Mouse (Mus musculus) cerebellum, postnatal 36 days (tissue): ENCODE data around the gene Gm5737.

ENCODE experiments used
- DNase-seq, 2 experiments: peaks; one replicate each; pipeline ENCODE4 v3.0.0; 2021 to 2022; ENCODE audit warnings: mixed read lengths in 2 of 2

The Gm5737 gene

DNA sequence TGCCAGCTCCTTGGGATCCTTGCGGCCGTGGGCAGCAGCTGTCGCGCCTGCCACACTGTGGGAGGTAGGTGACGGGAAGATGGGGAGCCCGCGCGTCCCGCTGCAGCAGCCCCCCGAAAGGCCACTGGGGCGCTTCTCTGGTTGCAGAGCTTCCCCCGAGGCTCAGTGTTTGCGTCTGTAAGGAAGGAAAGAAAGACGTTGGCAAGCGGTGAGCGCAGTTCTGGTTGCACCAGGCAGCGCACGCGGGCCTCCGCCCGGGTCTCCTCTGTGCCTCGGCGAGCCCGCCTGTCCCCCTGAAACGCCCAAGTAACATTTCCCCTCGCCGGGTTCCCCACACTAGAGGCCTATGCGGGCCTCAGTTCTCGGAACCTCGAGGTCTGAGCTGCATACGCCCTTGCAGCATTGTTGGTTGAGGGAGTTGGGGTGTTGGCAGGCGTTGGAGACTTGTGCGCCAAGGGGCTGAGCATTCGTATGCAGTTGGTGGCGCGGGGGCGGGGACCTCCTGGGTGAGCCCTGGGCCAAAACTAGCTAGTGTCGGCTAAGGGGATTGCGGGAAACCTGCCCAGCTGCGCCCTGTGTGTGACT, 31.0 kb downstream of the Gm5737 start:
- peak; percentile 84 to 87 for DNase-seq

DNA sequence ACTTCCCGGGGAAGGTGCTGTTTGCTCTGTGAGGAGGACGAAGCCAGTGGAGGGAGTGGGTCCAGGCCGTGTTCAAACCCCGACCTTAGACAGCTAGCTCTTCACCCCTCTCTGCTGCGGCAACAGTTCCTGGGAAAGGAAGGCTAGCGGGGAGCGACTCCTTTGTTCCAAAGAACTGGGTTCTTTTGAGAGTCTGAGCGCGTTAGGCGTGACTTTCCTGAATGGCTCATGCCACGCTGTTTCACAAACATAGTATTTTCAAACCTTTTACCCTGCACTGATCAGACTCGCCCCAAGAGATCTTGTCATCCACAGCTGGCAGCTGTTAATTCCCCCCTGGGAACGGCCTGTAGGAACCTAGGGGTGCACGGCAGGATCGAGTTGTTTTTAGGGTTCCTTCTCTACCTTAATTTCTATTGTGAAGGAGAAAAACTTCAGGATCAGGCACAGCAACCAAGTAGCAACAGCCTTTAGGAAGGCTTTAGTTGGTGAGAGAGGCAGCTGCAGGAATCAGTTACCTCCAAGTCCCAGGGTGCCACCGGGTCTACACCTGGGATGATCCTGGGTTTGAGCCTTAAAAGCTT, 31.8 kb downstream of the Gm5737 start:
- no peak for DNase-seq

DNA sequence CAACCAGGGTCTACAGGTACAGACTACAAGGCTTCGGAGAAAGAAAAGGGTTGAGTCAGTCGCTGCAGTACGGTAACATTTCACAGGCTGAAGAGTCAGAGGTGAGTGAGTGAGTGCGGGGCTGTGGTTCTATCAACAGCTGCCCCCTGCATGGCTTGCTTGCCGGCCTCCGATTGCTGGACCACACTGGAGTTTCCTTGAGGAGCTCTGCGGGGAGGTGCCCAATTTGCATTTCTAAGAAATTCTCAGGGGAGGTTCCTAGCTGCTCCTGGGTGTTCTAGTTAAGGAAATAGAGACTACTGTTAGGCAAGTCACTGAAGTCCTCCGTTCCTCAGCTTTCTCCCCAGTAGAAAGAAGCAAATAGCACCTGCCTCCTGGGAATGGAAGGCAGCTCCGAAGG, 32.5 kb downstream of the Gm5737 start:
- DNase-seq, result no peak

DNA sequence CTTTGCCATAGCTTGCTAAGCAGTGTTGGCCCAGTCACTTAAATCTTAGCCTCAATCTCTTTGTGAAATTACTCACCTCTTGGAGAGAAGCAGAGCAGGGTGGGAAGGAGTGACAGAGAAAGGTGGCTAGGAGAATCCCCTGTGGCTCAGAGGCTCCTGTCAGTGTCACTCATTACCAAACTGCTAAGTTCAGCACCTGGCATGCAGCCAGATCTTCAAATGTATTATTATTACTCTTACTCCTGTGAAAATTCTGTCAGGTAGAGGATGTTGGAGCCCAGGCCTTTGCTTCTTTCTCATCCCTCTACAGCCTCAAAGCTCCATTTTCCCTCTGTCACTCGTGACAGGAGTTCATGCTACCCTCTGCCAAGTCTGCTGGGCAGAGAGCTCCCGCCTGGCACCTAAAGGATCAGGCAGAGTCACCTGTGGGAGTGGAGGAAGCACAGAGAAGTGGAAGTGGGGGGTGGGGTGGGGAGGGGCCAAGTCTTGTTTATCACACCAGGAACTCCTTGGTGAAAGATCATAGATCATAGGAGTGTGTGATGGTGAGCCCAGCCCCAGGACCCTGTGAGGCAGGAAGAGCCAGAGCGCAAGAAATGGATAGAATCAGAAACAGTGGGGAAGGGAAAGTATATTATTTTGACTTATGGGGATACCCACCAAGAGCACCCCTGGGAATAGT, 36.8 kb downstream of the Gm5737 start:
- peak in 1 of 2 experiments; percentile 42 for DNase-seq

DNA sequence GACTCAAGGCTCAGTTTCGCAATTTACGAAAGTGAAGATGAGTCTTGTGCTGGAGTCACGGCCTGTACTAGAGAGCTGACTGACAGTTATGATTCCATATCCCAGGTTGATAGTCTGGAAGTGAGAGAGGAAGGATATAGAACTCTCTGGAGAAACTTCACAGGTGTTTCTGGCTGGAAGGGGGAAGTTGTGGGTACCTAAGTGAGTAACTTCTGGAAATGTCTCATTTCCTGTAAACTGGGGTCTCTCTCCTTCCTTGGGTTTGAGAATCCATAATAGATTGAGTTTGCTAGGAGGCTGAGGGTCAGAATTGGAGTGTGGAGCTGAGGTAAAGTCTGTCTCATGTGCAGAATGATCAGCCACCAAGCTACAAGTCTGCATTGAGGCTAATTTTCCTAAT, 38.0 kb downstream of the Gm5737 start:
- no peak for DNase-seq

DNA sequence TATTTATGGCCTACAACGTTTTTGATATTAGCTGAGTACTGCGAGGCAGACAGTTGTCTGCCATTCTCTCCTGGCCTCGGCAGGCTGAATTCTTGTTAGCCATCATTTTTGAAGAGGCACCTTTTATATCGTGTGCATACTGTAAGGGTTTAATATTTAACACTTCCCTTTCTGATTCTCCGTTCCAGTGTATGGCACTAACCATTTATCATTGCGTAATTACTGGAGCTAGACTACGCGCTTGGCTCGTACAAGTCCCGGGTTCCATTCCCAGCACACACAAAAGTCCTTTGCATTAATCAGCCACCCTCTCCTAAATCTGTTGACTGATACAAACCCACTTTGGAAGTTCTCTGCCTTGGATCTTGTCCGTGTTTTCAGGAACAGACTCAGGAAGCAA, 47.7 kb downstream of the Gm5737 start:
- DNase-seq, result no peak

DNA sequence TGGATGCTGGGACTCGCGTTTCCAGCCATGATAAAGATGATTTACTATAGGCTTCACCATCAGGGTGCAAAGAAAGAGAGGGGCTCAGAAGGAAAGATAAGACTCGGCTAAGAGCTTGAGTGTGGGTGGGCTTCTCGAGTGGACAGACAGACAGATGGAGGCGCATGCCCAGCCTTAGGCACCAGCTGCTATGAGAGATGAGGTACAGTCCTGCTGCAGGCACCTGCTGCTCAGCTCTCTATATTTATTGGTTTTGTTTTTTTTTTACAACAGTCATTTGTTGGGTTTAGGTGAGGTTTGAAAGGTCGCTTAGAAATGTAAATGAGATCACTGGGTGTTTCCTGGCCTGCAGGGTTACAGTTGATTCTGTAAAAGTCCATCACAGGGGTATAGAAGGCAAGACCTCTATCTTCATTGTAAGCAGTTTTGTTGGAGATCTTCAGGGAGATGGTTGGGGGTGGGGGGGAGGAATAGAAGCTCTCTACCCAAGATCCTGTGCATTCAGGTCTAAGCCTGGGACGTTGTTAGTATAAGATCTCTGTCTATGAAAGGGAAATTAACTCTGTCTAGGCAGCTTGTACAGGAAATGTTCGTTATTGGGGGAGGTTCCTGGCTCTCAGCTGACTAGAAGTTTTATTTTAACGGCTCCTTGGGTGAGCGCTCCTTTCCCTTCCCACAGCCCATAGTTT, 48.8 kb downstream of the Gm5737 start:
- DNase-seq, result no peak

DNA sequence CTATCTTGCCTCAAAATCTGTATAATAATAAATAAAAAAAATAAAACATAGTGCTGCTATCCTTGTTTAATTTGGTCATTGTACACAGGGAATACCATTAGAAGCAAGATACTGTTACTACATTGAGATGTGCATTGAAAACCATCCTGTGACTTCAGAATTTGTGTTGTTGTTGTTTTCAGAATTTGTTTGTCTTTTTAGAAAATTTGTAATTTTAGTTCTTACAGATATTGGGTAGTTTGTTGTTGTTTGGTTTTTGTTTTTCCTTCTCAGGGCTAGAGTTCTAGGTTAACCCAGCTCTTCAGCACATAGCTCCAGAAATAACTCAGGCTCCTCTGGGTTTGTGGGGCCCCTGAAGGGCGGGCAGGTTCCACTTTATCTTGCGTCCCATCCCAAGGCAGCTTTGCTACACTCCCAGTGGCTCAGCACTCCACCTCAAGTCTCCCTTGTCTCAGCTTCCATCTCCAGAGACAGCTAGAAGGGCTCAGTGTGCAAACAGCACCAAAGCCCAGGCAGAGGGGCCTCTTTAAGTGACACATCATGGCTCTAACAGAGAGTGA, 49.4 kb downstream of the Gm5737 start:
- no peak for DNase-seq

DNA sequence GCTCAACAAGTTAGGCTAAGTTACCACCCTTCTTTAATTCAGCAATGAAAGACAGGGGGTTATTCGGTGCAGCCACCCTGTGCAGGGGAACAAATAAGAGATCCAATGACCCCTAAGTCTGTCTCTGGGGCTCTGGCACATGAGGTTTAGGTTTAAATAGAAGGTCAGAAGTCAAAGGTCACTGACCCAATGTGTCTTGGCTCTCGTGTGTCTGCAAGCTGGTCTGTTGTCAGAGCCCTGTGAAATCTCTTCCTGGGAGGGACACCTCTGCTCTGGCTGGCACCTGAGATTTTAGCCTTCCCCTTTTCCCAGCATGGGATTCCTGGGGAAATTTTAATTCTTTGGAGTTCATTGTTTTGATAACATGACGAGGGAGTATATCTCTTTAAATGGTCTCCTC, 50.0 kb downstream of the Gm5737 start:
- no peak for DNase-seq

DNA sequence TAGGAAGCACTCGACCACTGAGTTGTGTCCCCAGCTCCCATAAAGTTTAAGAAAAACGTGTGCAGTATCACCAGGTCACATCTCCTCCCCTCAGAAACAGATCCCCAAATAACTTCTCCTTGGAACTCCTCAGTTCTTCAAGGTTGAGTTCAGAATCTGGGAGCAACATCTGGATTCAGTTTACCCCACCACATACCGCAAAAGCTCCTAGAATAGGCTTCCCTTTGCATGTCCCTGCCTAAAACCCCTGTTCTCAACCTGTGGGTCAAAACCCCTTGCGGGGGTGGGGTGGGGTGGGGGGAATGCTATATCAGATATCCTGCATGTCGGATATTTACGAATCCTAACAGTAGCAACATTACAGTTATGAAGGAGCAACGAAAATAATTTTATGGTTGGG, 50.5 kb downstream of the Gm5737 start:
- no peak for DNase-seq

DNA sequence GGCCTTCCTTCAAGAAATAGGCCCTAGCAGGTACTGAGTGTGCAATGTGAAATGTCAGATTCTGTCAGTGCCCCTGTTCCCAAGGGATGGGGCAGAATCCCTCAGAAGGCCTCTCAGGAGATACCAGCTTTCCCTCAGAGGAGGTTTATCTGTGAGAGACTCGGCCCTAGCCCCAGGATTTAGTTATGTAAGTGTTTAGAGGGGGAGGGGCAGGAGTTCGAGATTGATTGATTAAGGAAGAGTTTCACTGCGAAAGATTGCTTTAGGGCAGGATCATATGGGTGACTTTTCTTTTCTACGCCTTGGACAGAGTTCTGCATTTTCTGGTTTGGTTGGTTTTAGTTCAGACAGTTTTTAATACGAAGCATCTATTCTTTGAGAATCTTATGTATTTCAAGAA, 51.3 kb downstream of the Gm5737 start:
- no peak for DNase-seq

DNA sequence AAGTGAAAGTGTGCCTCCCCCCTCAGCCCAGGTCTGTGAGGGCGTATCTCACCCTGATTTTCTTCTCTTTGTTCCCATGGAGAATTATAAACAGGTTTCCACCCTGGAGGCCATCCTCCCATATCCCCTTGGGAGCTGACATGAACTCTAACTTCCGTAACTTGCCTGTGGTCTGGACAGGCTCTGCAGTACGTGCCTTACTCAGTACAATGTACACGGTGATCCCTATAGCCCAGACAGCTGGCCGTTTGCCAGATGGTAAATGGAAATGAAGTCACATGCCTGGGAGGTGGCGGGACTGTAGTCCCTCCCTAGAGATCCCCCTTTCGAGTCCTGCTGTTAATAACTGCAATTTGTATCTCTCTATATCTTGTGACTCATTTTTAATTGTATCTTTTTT, 52.9 kb downstream of the Gm5737 start:
- no peak for DNase-seq

DNA sequence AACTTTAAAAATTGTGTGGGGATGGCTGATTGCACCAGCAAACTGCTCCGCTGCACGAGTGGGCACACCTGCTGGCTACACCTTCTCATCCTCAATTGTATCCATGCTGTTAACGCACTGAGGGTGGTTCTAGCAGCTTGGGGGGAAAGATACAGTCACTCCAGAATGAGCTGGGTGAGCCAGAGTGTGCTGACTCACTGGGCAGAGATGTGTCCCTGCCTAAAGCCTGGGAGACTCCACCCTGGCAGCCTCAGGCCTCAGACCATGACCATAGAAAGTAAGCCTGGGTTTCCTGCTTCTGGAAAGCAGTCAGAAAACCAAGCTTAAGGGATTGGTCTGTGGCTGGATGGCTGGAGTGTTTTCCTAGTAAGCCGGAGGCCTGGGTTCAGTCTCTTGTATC, 53.7 kb downstream of the Gm5737 start:
- no peak for DNase-seq

DNA sequence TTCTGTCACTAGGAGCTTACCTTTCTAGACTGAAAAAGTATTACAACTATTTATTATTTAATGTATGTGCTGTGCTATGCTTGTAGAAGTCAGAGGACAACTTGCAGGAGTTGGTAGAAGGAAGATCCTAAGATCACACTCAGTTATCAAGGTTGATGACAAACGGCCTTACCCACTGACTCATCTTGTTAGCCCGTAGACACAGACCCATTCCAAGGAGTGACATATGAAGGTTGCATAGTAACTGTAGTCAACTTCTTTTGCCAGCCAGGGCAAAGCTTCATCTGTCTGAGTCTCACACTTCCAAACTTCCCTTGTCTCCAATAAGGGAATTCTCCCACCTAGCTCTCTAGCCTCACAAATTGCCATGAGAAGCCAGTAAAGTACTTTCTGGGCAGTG, 54.5 kb downstream of the Gm5737 start:
- no peak for DNase-seq

DNA sequence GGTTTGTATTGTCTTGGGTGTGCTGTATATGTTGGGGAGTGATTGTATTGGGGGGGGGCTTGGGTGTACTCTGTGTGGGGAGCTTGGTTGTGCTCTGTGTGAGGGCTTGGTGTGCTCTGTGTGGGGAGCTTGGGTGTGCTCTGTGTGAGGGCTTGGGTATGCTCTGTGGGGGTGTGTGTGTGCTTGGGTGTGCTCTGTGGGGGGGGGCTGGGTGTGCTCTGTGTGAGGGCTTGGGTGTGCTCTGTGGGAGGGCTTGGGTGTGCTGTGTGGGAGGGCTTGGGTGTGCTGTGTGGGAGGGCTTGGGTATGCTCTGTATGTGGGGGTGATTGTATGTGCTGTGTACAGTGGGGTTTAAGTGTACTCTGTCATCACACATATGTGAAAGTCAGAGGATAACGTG, 55.6 kb downstream of the Gm5737 start:
- DNase-seq, result no peak

DNA sequence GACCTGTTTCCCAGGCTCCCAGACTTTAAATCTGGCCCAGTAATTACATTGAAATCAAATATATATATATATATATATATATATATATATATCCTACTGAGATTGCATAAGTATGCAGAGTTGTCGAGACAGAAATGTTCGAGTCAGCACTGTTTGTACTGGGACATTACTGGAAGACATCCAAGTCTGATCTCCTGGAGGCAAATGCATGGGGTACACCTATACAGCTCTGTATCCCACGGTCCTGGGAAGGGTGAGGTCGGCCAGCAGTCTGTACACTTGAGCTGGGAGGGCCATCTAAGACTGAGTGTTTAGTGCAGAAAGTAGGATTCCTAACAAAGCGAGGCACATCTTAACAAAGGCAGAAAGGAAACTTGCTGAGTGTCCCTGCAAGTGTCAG, 57.7 kb downstream of the Gm5737 start:
- peak in 1 of 2 experiments; percentile 20 for DNase-seq

DNA sequence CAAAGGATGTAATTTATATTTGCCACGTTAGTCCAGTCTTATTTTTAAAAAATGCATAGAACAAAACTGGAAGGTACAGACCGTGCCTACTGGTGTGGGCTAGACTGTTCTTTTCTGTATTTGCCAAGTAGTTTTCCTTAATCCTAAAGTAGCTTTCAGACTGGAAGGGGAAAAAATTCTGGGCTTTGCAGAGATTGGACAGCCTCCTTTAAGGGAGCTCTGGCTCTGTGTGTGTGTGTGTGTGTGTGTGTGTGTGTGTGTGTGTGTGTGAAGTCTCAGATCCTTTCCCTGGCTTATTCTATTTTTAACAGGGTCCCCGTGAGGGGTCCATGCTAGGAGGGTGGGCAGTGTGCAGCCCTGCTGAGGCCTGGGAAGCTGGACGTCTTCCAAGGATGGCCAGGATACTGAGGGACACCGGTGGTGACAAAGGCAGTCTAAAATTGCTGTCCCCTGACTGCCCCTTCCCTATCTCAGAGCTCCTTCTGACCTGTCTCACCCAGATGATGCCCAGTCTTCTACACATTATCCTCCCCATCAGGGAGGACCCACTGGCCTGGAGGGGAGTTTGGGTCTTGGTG, 58.4 kb downstream of the Gm5737 start:
- DNase-seq, result no peak

DNA sequence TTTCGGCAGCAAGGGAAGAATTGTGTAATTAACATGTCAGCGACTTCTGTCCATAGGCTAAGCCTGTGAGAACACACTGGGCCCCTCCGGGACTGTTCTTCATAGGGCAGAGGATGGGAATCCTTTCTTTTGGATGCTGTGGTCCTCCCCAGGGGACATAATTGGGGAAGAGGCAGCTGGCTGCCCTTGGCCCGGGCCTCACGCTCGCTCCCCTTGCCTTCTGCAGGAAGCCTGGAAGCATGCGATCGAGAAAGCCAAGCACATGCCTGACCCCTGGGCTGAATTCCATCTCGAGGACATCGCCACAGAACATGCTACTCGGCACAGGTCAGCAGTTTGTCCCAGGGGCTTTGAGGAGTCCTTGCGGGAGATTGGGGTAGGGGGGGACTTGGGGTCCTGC, 60.9 kb downstream of the Gm5737 start:
- DNase-seq, result no peak

DNA sequence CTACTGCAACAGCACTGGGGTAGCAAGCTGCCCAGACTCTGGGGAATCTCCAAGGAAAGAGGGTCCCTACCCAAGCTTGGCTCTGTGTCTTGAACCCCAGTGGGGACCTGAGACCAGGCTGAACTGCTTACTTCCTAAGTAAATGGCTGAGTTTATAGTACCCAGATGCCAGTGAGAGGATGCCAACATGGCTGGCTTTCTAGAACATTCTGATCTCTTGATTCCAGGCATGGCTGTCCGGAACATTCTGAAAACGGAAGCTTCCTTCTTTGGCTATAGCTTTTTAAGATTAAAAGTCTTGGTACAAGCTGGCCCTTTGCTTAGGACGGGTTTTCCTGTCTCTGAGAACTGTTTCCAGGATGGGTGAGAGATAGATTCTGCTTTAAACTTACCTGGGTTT, 61.9 kb downstream of the Gm5737 start:
- no peak for DNase-seq

DNA sequence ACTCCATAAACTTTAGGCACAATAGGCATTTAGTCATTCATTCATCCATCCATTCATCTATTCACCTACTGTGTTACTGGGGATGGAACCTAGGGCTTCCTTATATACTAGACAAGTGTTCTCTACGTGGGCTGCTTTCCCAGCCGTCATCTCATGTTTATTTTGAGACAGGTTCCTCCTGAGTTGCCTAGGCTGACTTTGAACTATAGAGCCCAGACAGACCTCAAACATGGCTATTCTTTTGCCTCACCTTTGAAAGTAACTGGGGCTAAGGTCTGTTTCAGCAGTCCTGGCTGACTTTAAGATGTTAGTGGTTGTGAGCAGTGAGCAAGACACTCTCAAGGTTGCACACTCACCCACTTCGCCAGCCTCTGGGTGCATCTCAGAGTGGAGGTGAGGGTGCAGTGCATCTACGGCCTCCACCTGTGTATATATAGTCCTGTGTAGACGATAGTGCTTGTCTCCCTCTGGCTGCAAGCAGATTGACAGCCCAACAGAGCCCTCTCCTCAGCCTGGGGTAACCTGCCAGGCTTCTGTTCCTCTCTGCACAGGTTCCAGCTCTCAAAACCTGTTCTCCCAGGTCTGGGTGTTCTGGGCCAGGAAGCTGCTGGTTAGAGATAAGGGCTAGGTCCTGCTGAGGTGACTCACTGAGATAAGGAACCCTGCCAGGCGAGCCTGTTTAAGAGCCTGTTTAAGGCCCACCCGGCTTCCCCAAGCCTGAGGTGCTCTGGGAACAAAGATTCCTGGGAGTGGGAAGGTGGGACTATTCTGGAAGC, 62.8 kb downstream of the Gm5737 start:
- no peak for DNase-seq

DNA sequence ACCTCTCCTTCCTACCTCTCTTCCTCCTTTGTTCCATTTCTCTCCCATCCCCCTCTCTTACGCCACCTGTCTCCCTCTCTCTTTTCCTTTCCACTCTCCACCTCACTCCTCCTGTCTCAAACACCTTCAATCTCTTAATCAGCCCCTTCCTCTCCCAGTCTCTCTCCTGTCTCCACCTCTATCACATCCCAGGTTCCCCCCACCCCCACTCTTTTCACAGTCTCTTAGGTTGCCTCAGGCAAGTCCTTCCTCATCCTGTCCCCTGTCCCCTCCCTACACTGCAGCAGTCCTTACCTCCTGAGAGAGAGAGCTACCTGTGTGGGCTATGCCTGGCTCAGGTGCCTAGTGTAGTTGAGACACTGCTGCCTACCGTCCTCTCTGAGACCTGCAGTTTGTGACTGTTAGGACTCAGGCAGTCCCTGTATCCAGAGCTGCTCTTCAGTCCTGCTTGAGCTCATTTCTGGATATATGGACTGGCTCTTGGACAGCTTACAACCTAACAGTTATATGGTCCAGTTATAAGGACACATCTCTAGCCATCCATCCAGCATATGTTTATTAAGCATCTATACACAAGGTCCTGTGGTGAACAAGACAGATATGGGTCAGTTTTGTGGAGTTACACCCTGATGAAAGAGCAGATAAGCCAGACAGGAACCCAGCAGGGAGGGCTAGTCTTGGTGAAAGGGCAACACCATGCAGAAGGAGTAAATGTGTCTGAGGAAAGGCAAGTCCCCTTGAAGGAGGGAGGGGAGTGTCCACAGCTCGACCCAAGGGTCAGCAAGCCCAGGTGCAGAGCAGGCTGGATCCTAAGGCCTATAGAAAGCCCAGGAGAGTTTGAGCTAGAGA, 63.6 kb downstream of the Gm5737 start:
- no peak for DNase-seq

DNA sequence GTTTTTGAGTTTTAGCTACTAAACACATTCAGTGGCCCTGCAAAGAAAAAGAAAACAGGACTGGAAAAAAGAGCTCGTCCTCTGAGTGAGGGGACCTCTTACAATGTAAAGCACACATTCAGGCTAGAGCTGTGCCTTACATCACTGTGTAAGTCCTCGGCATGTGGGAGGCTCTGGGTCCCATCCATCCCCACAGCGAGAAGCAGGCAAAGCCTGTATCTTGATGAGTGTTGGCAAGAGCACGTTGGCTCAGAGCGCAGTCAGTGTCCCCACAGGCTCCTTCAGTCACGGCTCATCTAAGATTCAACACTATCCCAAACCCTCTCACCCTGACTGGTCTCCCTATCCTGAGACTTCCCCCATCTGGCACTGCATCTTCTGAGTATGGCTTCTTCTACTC, 66.1 kb downstream of the Gm5737 start:
- DNase-seq, result peak; percentile 27 to 30
